Mouse (Mus musculus): ENCODE measurements around the gene Nup160.

Gene Nup160

DNA sequence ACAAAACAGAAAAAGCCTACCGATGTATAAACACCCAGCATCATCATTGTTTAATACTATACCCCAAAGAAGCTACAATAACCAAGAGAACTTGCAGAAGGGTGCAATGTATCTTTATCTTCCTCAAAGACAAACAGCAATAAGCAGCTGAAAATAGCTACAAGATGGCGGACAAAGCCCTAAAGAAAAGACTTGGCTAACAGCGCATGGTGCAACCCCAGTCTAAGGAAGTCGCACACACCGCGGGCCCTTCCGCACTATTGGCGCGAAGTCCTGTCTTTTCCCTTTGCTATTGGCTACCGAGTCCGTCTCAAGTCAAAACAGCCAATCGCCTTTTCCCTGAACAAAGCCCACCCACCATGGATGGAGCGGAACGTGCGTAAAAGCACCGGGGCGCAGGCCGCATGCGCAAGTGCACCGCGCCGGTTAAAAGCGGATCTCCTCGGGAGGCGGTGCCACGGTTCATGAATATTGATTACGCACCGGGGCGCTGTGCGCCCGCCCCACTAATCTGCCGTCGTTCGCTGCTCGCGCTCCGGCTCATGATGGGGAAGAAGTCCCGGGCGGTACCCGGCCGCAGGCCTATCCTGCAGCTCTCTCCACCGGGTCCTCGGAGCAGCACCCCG, 68.2 kb downstream of the Nup160 start, which contains the start of gene Fnbp4:
TSS of gene Fnbp4 (plus strand) at position 318 of the 626 bp plus-strand sequence.
- DNase-seq (ENCODE audit: low read depth, low spot score) = peak; percentile 100

GRCm38 (mm10) chr2:90745740-90746537, 68.9 kb downstream of the Nup160 start:
- no peak for DNase-seq (ENCODE audit: low read depth, low spot score)

DNA sequence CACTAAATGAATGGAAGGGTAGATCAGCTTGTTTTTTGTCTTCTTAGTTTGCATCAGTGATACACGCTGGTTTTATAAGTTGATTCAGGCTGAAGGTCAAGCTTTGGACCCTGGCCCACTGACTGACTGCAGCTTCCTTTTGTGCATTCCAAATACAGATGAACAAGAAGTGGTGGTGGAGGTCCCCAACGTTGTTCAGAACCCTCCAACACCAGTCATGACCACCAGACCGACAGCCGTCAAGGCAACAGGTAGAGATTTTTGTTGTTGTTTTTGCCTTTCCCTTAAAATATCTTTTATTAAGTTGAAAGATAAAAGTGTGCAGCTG, 69.5 kb downstream of the Nup160 start:
- DNase-seq (ENCODE audit: low read depth, low spot score) = no peak

- no peak for DNase-seq (ENCODE audit: low read depth, low spot score)
Measured at GRCm38 (mm10) chr2:90747131-90747530, 70.1 kb downstream of the Nup160 start.

GRCm38 (mm10) chr2:90749676-90750459, 72.9 kb downstream of the Nup160 start:
- DNase-seq (ENCODE audit: low read depth, low spot score) = peak; percentile 33

- DNase-seq (ENCODE audit: low read depth, low spot score) = no peak
Measured at GRCm38 (mm10) chr2:90753565-90753964, 76.5 kb downstream of the Nup160 start.

DNA sequence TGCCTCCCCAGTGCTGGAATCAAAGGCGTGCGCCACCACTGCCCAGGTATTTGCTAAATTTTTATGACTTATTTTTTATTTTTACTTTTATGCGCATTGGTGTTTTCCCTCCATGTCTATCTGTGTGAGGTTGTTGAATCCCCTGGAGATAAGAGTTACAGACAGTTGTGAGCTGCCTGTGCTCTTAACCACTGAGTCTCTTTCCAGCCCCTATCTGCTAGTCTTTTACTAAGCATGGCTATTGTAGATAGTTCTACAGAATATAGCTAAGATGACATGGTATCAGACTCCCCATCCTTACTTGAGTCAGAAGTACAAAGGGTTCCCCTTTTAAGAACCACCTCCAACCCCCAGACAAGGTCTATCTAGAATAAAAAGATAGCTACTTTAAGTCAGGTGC, 77.2 kb downstream of the Nup160 start:
- DNase-seq (ENCODE audit: low read depth, low spot score) = no peak

DNA sequence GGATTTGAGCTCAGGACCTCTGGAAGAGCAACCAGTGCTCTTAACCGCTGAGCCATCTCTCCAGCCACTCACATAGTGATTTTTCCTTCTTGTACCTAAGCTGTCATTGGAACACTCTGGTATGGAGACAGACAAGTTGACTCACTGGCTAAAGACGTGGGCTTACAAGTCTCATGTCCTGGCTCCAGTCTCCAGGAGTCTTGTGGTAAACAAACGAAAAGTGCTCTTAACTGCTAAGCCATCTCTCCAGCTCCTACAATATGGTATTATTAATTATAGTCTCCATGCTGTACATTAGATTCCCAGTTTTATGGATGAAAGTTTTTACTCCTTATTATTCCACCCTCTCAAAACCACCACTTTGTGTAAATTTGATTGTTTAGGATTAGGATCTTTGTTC, 88.1 kb downstream of the Nup160 start:
- DNase-seq (ENCODE audit: low read depth, low spot score) = no peak

- no peak for DNase-seq (ENCODE audit: low read depth, low spot score)
Measured at GRCm38 (mm10) chr2:90781323-90781722, 104.3 kb downstream of the Nup160 start.

DNA sequence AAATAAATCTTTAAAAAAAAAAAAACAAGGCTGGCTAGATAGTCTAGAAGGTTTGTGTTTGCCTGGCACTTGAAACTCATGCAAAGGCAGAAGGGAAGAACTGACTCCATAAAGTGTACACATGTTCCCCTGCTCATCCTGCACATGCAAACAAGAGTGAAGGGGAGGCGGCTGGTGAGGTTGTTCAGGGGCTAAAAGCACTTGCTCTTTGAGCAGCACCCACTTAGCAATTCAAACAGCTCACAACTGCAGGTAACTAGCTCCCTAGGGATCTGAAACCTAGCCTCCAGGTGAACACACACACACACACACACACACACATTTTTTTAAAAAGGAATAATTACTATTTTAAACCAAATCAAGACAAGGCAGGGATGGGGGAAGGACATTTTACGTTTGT, 104.9 kb downstream of the Nup160 start:
- DNase-seq (ENCODE audit: low read depth, low spot score) = no peak

DNA sequence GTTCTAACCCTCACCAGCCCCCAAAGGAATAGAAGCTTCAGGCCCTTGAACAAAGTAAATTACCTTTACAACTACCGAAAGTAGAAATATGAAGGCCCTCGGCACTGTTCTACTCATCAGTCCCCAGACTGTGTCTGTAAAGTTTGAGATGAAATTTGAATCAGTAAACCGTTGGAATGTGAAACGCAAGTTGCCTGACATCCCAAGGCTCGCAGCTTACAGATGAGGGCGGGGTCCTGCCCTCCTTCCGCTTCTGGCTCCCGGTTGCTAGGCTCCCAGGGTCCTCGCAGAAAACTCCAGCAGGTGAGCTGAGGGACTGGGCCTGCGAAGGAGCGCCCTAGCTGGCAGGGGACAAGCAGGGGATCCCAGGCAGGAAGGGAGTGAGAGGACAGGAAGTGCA, 105.4 kb downstream of the Nup160 start, which contains the start of gene Agbl2:
TSS of gene Agbl2 (plus strand) at position 270 of the 400 bp plus-strand sequence.
- DNase-seq (ENCODE audit: low read depth, low spot score) = peak; percentile 70

DNA sequence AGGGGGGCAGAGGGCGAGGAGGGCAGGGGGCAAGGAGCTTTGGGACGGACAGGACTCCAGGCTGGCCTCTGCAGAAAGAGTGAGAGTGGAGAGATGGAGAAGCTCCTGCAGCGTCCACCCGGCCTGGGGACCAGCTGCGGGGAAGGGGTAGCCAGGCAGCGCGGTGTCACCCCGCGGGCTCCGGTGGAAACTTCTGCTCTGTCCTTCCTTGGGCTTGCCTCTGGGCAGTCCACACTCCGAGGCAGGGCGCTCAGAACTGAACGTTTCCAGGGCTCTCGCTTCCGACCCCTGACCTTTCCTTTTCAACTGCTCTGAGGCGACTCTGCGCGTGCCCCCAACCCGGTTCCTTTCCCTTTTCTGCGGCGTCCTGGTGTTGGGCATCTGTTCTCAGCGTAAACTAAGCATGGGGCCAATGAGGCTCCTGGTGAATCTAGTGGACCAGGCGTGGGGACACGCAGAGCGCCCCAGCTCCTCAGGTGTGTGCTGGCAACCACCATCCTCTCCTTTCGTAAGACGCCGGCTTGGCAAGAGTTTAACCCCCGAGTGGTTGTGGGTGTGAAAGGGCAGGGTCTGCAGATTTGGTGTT, 106.0 kb downstream of the Nup160 start:
- DNase-seq (ENCODE audit: low read depth, low spot score) = no peak
